Mouse (Mus musculus): Measurements from ENCODE around the gene Vmn1r4. TPM values are rescaled to one million over a fixed set of nuclear protein-coding genes. Genes with fewer than 3 reads are reported as not detected.

The Vmn1r4 gene
- polyA plus RNA-seq (2012; fragmentation: generic; extraction: Trizol), result 0.04 TPM
- long read RNA-seq, experiment 1, result 0 reads
- long read RNA-seq, experiment 2, partial matches to known transcripts, result 0 of 1 reads
- long read RNA-seq, experiment 2, other reads (novel, unspliced or antisense), result 1 of 1 reads

DNA sequence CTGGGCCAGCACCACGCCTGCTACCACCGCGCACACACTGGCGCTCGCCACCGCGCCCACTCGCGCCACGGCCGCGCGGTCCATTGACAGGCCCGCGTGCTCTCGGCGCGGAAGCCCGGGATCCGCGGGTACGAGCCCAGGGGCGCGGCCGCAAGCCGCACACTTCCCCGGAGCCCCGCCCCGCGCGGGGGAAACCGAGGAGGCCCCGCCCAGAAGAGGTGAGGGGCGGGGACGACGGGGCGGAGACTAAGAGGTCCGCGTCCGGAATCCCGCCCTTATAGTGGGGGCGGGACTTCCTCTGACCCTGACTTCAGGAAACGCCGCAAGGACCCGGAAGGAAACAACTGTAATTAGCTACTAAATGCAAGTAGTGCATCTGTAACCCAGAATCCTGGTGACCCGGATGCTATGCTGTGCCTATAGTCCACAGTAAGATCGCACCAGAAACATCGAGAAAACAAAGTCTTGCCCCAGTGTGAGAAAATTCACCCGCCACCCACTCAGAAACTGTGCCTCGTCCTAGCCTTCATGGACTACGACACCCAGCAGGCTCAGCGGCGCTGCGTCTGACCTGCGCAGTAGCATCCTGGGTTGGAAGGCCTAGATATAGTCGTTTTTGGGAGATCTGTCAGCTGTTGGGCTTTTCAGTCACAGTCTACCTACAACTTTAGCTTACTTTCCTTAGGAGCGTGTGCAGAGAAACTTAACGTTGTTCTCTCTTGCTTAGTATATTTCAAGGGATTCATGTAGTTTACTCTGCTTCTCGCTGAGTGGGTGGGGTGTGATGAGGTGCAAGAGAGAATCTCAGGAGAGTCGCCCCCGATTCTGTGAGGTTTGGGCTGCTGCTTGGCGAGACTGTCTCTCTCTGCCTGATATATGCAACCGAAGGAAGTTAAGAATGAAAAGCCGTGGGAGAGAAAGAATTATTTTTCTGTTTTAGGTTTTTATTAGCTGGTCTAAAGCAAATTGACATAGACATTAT, at the start of gene Vmn1r4, which contains the start of gene Nt5c3:
Gene Vmn1r4, plus strand, starts transcription at position 290 of the 982 bp plus-strand sequence.
Gene Nt5c3, minus strand, starts transcription at position 207 of the 982 bp plus-strand sequence.
- Histone ChIP-seq H3K4me3 (ENCODE audit: insufficient read depth, poor library complexity, severe bottlenecking) (peak within 1 kb of the TSS; percentile 71), H3K36me3 (ENCODE audit: control insufficient read depth, insufficient read depth) (no peaks in the 10 kb centered on the region), H3K79me3 (ENCODE audit: low read depth) (peaks cover 28% of the 10 kb centered on the region), H3K27me3 (ENCODE audit: control insufficient read depth, insufficient read depth, insufficient read length) (no peaks in the 10 kb centered on the region), H3K79me2 (ENCODE audit: control insufficient read depth, insufficient read depth) (peaks cover 45% of the 10 kb centered on the region), H3ac (ENCODE audit: control insufficient read depth, insufficient read length, low read depth) (peak within 1 kb of the TSS; percentile 77)
- peak; percentile 34 for TF ChIP-seq MAX (IDR thresholded peaks at IDR 0.05)
- TF ChIP-seq FOSL1 (IDR thresholded peaks at IDR 0.05; ENCODE audit: insufficient read depth, low read length, poor library complexity, severe bottlenecking), result no peak
- no peak for TF ChIP-seq CEBPB (IDR thresholded peaks at IDR 0.05; ENCODE audit: low read depth)
- no peak for TF ChIP-seq CTCF (IDR thresholded peaks at IDR 0.05; ENCODE audit: control insufficient read depth, insufficient read depth, insufficient read length)
- TF ChIP-seq USF1 (IDR thresholded peaks at IDR 0.05; ENCODE audit: low read depth), result no peak

- no peak overlapping the region for H3ac ChIP-seq (ENCODE audit: control insufficient read depth, insufficient read length, low read depth)
- H3K27me3 ChIP-seq (ENCODE audit: control insufficient read depth, insufficient read depth, insufficient read length), result no peaks in the 10 kb centered on the region
- H3K79me2 ChIP-seq (ENCODE audit: control insufficient read depth, insufficient read depth), result no peaks in the 10 kb centered on the region
- no peaks in the 10 kb centered on the region for H3K79me3 ChIP-seq (ENCODE audit: low read depth)
- no peak overlapping the region for H3K4me3 ChIP-seq (ENCODE audit: insufficient read depth, poor library complexity, severe bottlenecking)
- TF ChIP-seq FOSL1 (IDR thresholded peaks at IDR 0.05; ENCODE audit: insufficient read depth, low read length, poor library complexity, severe bottlenecking), result no peak
- no peak for TF ChIP-seq CTCF (IDR thresholded peaks at IDR 0.05; ENCODE audit: control insufficient read depth, insufficient read depth, insufficient read length)
- TF ChIP-seq CEBPB (IDR thresholded peaks at IDR 0.05; ENCODE audit: low read depth), result no peak
- TF ChIP-seq MYOD1 (IDR thresholded peaks at IDR 0.05; ENCODE audit: control insufficient read depth, insufficient read length, low read depth), result no peak
- H3K36me3 ChIP-seq (ENCODE audit: control insufficient read depth, insufficient read depth), result peaks cover 39% of the 10 kb centered on the region
Measured at GRCm38 (mm10) chr6:56876870-56877269, 46.9 kb upstream of the Vmn1r4 start.

- Histone ChIP-seq H3K79me3 (ENCODE audit: low read depth) (no peaks in the 10 kb centered on the region), H3K4me3 (ENCODE audit: insufficient read depth, poor library complexity, severe bottlenecking) (no peak overlapping the region), H3K36me3 (ENCODE audit: control insufficient read depth, insufficient read depth) (peaks cover 44% of the 10 kb centered on the region), H3K27me3 (ENCODE audit: control insufficient read depth, insufficient read depth, insufficient read length) (no peaks in the 10 kb centered on the region), H3K79me2 (ENCODE audit: control insufficient read depth, insufficient read depth) (no peaks in the 10 kb centered on the region), H3ac (ENCODE audit: control insufficient read depth, insufficient read length, low read depth) (no peak overlapping the region)
- TF ChIP-seq FOSL1 (IDR thresholded peaks at IDR 0.05; ENCODE audit: insufficient read depth, low read length, poor library complexity, severe bottlenecking) (no peak), MYOD1 (IDR thresholded peaks at IDR 0.05; ENCODE audit: control insufficient read depth, insufficient read length, low read depth) (no peak)
Measured at GRCm38 (mm10) chr6:56877985-56878384, 45.8 kb upstream of the Vmn1r4 start.

DNA sequence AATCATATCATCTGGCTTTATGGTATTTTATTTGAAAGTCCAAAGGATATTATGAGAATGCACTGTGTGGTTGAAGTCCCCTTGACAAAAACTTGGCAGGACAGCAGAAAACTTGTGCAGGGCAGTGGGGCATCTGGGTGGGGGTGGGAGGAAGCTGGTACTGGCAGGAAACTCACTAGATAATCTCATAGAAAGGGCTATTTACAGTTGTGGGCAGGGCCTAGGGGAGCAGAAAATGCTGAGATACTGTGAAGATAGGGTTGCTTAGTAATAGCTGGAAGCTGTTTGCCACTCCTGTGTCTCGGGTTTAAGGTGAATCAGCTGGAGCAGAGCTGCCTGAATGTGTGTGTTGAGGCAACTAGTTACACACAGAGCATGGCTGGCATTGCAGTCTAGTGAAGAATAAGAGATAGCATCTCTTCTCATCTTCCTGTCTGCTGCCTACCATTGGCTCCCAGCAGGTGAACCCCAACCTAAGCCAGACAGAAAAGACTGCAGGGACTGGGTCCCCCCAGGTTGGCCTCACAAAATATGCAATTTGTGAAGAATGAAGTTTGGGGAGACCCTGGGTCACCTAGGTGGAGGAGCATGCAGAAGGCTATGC, 44.4 kb upstream of the Vmn1r4 start:
- Histone ChIP-seq H3ac (ENCODE audit: control insufficient read depth, insufficient read length, low read depth) (no peak overlapping the region), H3K27me3 (ENCODE audit: control insufficient read depth, insufficient read depth, insufficient read length) (no peaks in the 10 kb centered on the region), H3K79me3 (ENCODE audit: low read depth) (no peaks in the 10 kb centered on the region), H3K4me3 (ENCODE audit: insufficient read depth, poor library complexity, severe bottlenecking) (no peak overlapping the region), H3K36me3 (ENCODE audit: control insufficient read depth, insufficient read depth) (peaks cover 49% of the 10 kb centered on the region), H3K79me2 (ENCODE audit: control insufficient read depth, insufficient read depth) (no peaks in the 10 kb centered on the region)
- TF ChIP-seq USF1 (IDR thresholded peaks at IDR 0.05; ENCODE audit: low read depth) (no peak), FOSL1 (IDR thresholded peaks at IDR 0.05; ENCODE audit: insufficient read depth, low read length, poor library complexity, severe bottlenecking) (no peak), CTCF (IDR thresholded peaks at IDR 0.05; ENCODE audit: control insufficient read depth, insufficient read depth, insufficient read length) (no peak), MYOD1 (IDR thresholded peaks at IDR 0.05; ENCODE audit: control insufficient read depth, insufficient read length, low read depth) (no peak), MAX (IDR thresholded peaks at IDR 0.05) (no peak)

DNA sequence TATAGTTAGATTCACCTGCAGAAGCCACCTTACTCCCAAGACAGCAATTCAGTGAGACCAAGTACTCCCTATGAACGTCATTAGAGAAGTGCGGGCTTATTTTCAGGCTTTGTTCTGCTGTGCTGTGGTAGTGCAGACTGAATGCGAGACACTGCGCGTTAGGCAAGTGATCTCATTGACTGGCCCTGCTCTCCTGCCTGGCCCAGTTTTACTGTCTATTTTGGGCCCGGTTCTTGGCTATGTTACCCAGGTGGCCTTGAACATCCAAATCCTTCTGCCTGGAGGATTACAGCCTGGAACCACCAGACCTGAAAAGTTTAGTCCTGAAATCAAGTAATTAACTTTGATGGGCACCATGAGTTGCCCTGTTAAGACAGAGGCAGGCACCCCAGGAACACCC, 35.3 kb upstream of the Vmn1r4 start:
- H3K36me3 ChIP-seq (ENCODE audit: control insufficient read depth, insufficient read depth), result peaks cover 37% of the 10 kb centered on the region
- no peak overlapping the region for H3K4me3 ChIP-seq (ENCODE audit: insufficient read depth, poor library complexity, severe bottlenecking)
- no peaks in the 10 kb centered on the region for H3K27me3 ChIP-seq (ENCODE audit: control insufficient read depth, insufficient read depth, insufficient read length)
- TF ChIP-seq CTCF (IDR thresholded peaks at IDR 0.05; ENCODE audit: control insufficient read depth, insufficient read depth, insufficient read length) (no peak), MAX (IDR thresholded peaks at IDR 0.05) (no peak)
- no peaks in the 10 kb centered on the region for H3K79me3 ChIP-seq (ENCODE audit: low read depth)
- H3K79me2 ChIP-seq (ENCODE audit: control insufficient read depth, insufficient read depth), result peaks cover under 1% of the 10 kb centered on the region
- no peak overlapping the region for H3ac ChIP-seq (ENCODE audit: control insufficient read depth, insufficient read length, low read depth)

GRCm38 (mm10) chr6:56890762-56891161, 33.1 kb upstream of the Vmn1r4 start:
- H3K36me3 ChIP-seq (ENCODE audit: control insufficient read depth, insufficient read depth), result peaks cover 23% of the 10 kb centered on the region
- no peak overlapping the region for H3ac ChIP-seq (ENCODE audit: control insufficient read depth, insufficient read length, low read depth)
- TF ChIP-seq CEBPB (IDR thresholded peaks at IDR 0.05; ENCODE audit: low read depth) (no peak), MYOG (IDR thresholded peaks at IDR 0.05; ENCODE audit: control insufficient read depth, extremely low read depth, insufficient read length) (no peak), MYOD1 (IDR thresholded peaks at IDR 0.05; ENCODE audit: control insufficient read depth, insufficient read length, low read depth) (no peak), MAX (IDR thresholded peaks at IDR 0.05) (no peak), USF1 (IDR thresholded peaks at IDR 0.05; ENCODE audit: low read depth) (no peak), CTCF (IDR thresholded peaks at IDR 0.05; ENCODE audit: control insufficient read depth, insufficient read depth, insufficient read length) (no peak), FOSL1 (IDR thresholded peaks at IDR 0.05; ENCODE audit: insufficient read depth, low read length, poor library complexity, severe bottlenecking) (no peak)
- H3K79me2 ChIP-seq (ENCODE audit: control insufficient read depth, insufficient read depth), result peaks cover 9% of the 10 kb centered on the region
- H3K27me3 ChIP-seq (ENCODE audit: control insufficient read depth, insufficient read depth, insufficient read length), result no peaks in the 10 kb centered on the region
- H3K4me3 ChIP-seq (ENCODE audit: insufficient read depth, poor library complexity, severe bottlenecking), result no peak overlapping the region
- peaks cover 4% of the 10 kb centered on the region for H3K79me3 ChIP-seq (ENCODE audit: low read depth)
